Comparison of ENCODE assay signal across 19 mouse cellular contexts in the genomic region with DNA sequence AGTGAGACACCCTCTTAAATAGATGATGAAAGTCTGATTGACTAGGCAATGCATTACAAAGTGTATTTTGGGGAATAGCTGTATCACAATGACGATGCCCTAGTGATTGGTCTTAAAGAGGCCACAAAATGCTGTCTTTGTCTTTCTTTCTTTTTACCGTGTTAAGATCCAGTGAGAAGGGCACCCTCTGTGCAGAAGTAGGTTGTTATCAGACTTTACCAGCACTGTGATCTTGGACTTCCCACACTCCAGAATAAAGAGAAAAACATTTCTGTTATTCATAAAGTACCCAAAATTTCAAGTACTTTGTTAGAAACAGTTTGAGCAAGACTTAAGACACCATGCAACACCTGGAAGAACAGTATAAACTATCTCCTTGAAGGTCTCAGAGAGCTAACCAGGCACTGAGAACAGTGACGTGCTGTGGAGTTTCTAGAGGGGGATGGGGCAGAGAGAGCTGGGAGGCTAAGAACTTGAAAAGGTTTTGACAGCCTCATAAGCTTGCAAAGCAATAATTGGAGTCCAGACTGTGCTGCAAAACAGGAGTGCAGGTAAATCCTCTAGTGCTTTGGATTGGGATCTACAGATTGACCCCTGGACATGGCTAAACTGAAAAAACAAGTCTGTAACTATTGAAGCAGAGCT.
"Had no signal": no experiment of that assay in that cellular context is flagged by ENCODE, and none has a peak within 500 bp of the region (broad histone marks: within the 10 kb centered on the region; RNA-seq: fewer than 3 reads in every experiment).

No protein-coding gene starts in this region.

- DNase-seq: liver, embryonic 13.5 days; liver, postnatal 0 days; lung, adult 2 months; lung, postnatal 14 days; lung, postnatal 36 days; midbrain, embryonic 14.5 days; retina, postnatal 1 day; right cerebral cortex, adult 18-20 months; thymus, adult 2 months; thymus, postnatal 25 days; thymus, postnatal 4 days had no signal

- H3K36me3 ChIP-seq: liver, embryonic 13.5 days; neural tube, embryonic 12.5 days; stomach, embryonic 15.5 days had no signal

- H3K4me3 ChIP-seq: liver, embryonic 13.5 days; liver, embryonic 15.5 days; lung, embryonic 15.5 days; midbrain, embryonic 12.5 days; neural tube, embryonic 12.5 days; stomach, embryonic 15.5 days had no signal

- H3K9ac ChIP-seq: liver, embryonic 13.5 days; liver, embryonic 15.5 days; liver, postnatal 0 days; lung, embryonic 15.5 days; midbrain, embryonic 12.5 days; neural tube, embryonic 12.5 days; stomach, embryonic 15.5 days had no signal

- ATAC-seq: liver, postnatal 0 days; lung, postnatal 0 days had no signal

- H3K9me3 ChIP-seq: liver, embryonic 13.5 days; liver, embryonic 15.5 days; lung, embryonic 15.5 days; midbrain, embryonic 12.5 days; neural tube, embryonic 12.5 days; stomach, embryonic 15.5 days had no signal

- H3K27ac ChIP-seq: liver, embryonic 13.5 days; liver, embryonic 15.5 days; lung, embryonic 15.5 days; macrophage; midbrain, embryonic 12.5 days; neural tube, embryonic 12.5 days; stomach, embryonic 15.5 days; stomach, postnatal 0 days had no signal

- H3K27me3 ChIP-seq: liver, embryonic 13.5 days; liver, embryonic 15.5 days; lung, embryonic 15.5 days; midbrain, embryonic 12.5 days; neural tube, embryonic 12.5 days; stomach, embryonic 15.5 days had no signal

- H3K4me1 ChIP-seq: lung, embryonic 15.5 days; midbrain, embryonic 12.5 days; neural tube, embryonic 12.5 days; stomach, embryonic 15.5 days had no signal
